Mouse (Mus musculus): ENCODE data around the gene Dnajc11.

- no peak for TF ChIP-seq GATA1 (IDR thresholded peaks at IDR 0.05; ENCODE audit: borderline replicate concordance, low read length)
- no peak for TF ChIP-seq FLI1 (IDR thresholded peaks at IDR 0.05; ENCODE audit: low read length)
Observed at GRCm38 (mm10) chr4:152006137-152006536, 72.6 kb downstream of the Dnajc11 start.

Data from megakaryocyte, embryonic 14.5 days (primary cell).